ENCODE assay signal across 8 mouse cellular contexts in the genomic region with DNA sequence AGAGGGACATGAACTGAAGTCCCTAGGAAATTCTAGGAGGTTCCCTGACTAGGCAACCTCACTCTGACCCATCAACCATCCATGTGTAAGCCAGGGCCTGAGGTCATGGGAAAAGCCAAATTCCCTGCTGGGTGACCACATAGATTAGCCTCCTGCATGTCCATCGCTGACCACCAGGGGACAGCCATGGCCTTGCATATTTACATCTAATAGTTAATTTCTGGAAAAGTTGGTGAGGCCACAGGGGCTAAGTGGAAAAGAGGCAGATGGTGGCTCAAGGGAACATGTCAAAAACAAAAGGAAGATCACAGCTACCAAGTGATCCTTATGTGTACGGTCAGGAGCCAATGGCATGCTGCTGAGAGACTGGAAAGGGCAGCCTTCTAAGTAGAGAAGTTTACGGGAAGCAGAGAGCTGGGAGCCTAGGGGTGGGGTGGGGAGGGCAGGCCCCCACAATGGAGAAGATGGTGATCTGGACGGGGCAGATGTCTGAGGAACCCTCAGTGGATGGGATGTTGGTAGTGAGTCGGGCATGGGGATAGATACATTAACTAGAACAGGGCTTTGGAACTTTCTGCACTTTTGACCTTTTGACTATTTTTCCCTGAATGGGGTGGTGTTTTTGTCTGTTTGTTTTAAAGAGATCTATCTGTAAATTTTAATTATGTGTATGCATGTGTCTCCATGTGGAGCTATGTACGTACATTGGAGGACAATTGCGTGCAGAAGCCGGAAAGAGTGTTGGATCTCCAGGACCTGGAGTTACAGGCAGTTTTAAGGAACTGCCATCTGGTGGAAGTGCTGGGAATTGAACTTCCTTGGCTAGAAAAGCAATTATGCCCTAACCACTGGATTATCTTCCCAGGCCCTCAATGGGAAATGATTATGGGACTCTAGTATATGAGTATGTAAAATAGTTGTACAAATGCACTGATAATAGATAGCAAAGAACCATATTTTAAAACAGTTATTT. TPM values are rescaled to one million over a fixed set of nuclear protein-coding genes. Genes with fewer than 3 reads are reported as not detected.
DNase-seq lines count a peak whose midpoint lies in the region; ATAC-seq and TF ChIP-seq lines count a peak whose summit lies in the region.
"Had no signal": no experiment of that assay in that cellular context is flagged by ENCODE, and none has a peak within 500 bp of the region (broad histone marks: within the 10 kb centered on the region; RNA-seq: fewer than 3 reads in every experiment).

No protein-coding gene starts in this region.

- peak; percentile 38 for DNase-seq in ovary, postnatal 14 days (ENCODE audit: low spot score)
- DNase-seq in ovary, adult 18-20 months (ENCODE audit: low spot score): no peak
- peak; percentile 43 for DNase-seq in ZHBTc4 (ENCODE audit: low read depth, low spot score)
- peak; percentile 51 for DNase-seq in liver, postnatal 0 days

- ATAC-seq in common myeloid progenitor, adult 5-6 weeks (replicated peaks; ENCODE audit: low read depth, poor library complexity, severe bottlenecking): peak; percentile 68
- peak; percentile 53 for ATAC-seq in intestine, embryonic 15.5 days
- ATAC-seq in liver, postnatal 0 days: peak; percentile 58; the same call in 1 of the 2 replicates

- H3K27ac ChIP-seq in intestine, embryonic 15.5 days: no peak overlapping the region
- H3K27ac ChIP-seq in liver, postnatal 0 days (ENCODE audit: low read depth): no peak overlapping the region
- H3K27ac ChIP-seq in small intestine, adult 2 months (ENCODE audit: insufficient read depth, low read depth, low read length): no peak overlapping the region

- H3K36me3 ChIP-seq in intestine, embryonic 15.5 days: no peaks in the 10 kb centered on the region
- H3K36me3 ChIP-seq in liver, postnatal 0 days (replicated peaks; ENCODE audit: insufficient read depth, low read length): no peaks in the 10 kb centered on the region
- no peaks in the 10 kb centered on the region for H3K36me3 ChIP-seq in small intestine, adult 2 months (ENCODE audit: control insufficient read depth, insufficient read depth, low read length)

- no peak overlapping the region for H3K4me3 ChIP-seq in intestine, embryonic 15.5 days (replicated peaks)
- H3K4me3 ChIP-seq in liver, postnatal 0 days (ENCODE audit: low read depth, low read length): no peak overlapping the region
- no peak overlapping the region for H3K4me3 ChIP-seq in small intestine, adult 2 months (ENCODE audit: low read depth, low read length)

- H3K9ac ChIP-seq in intestine, embryonic 15.5 days: no peak overlapping the region
- H3K9ac ChIP-seq in liver, postnatal 0 days (replicated peaks): no peak overlapping the region

- TF ChIP-seq POLR2A in small intestine, adult 2 months (IDR thresholded peaks at IDR 0.05; ENCODE audit: low read depth, low read length): no peak

- no peaks in the 10 kb centered on the region for H3K27me3 ChIP-seq in intestine, embryonic 15.5 days (replicated peaks)
- no peaks in the 10 kb centered on the region for H3K27me3 ChIP-seq in liver, postnatal 0 days (ENCODE audit: insufficient read depth, low read length)
- H3K27me3 ChIP-seq in small intestine, adult 2 months (ENCODE audit: control insufficient read depth, insufficient read depth, low read length): no peaks in the 10 kb centered on the region

- TF ChIP-seq CTCF in liver, postnatal 0 days (IDR thresholded peaks at IDR 0.05; ENCODE audit: low read depth): peak; percentile 84
- TF ChIP-seq CTCF in small intestine, adult 2 months (IDR thresholded peaks at IDR 0.05; ENCODE audit: extremely low read depth, insufficient read length, insufficient replicate concordance, low read depth, low read length): peak; percentile 82; the same call in 1 of the 2 replicates

- peaks cover 3% of the 10 kb centered on the region; the same call in 1 of the 2 replicates for H3K4me1 ChIP-seq in intestine, embryonic 15.5 days (replicated peaks)
- H3K4me1 ChIP-seq in liver, postnatal 0 days (ENCODE audit: insufficient read depth): no peaks in the 10 kb centered on the region
- H3K4me1 ChIP-seq in small intestine, adult 2 months (ENCODE audit: control insufficient read depth, insufficient read depth, insufficient read length, low read length): peaks cover 3% of the 10 kb centered on the region; the same call in 1 of the 2 replicates

- TF ChIP-seq EP300 in liver, postnatal 0 days (IDR thresholded peaks at IDR 0.05; ENCODE audit: low read depth): no peak

- no peaks in the 10 kb centered on the region for H3K9me3 ChIP-seq in intestine, embryonic 15.5 days
- no peaks in the 10 kb centered on the region for H3K9me3 ChIP-seq in liver, postnatal 0 days (ENCODE audit: low read length)

- 39% methylated on average over 8 of the region's 8 CpGs for WGBS in intestine, embryonic 15.5 days
- 45% methylated on average over 8 of the region's 8 CpGs for WGBS in liver, postnatal 0 days (ENCODE audit: insufficient replicate concordance)
- WGBS in small intestine, adult 2 months: 35% methylated on average over 8 of the region's 8 CpGs

- H3K4me2 ChIP-seq in intestine, embryonic 15.5 days (replicated peaks): no peak overlapping the region
- no peak overlapping the region for H3K4me2 ChIP-seq in liver, postnatal 0 days (ENCODE audit: low read depth, low read length)

RNA-seq across cellular contexts. Expression of gene Prss21, which starts 6.3 kb away (rescaled TPM):
- not detected in 2 replicates for total RNA-seq in common myeloid progenitor, adult 5-6 weeks (2017)
- not detected in 2 replicates for polyA plus RNA-seq in intestine, embryonic 15.5 days (2015; fragmentation: Nextera tagmentation; extraction: Ambion mirVana)
- not detected in 2 replicates for polyA plus RNA-seq in liver, postnatal 0 days (2015; fragmentation: Nextera tagmentation; extraction: Ambion mirVana)
- not detected in 2 replicates for polyA plus RNA-seq in small intestine, adult 2 months (2012; rRNA removed)
- total RNA-seq: gastrocnemius, adult 8-10 months had no signal

RNA-seq across cellular contexts. Expression of gene Dcpp1, which starts 6.5 kb away (rescaled TPM):
- total RNA-seq in common myeloid progenitor, adult 5-6 weeks (2017): not detected in 2 replicates
- not detected in 2 replicates for polyA plus RNA-seq in intestine, embryonic 15.5 days (2015; fragmentation: Nextera tagmentation; extraction: Ambion mirVana)
- not detected in 2 replicates for polyA plus RNA-seq in liver, postnatal 0 days (2015; fragmentation: Nextera tagmentation; extraction: Ambion mirVana)
- polyA plus RNA-seq in small intestine, adult 2 months (2012; rRNA removed): not detected in 2 replicates
- total RNA-seq: gastrocnemius, adult 8-10 months had no signal

RNA-seq across cellular contexts. Expression of gene Dcpp2, which starts 6.5 kb away (rescaled TPM):
- not detected in 2 replicates for total RNA-seq in common myeloid progenitor, adult 5-6 weeks (2017)
- polyA plus RNA-seq in intestine, embryonic 15.5 days (2015; fragmentation: Nextera tagmentation; extraction: Ambion mirVana): not detected in 2 replicates
- not detected in 2 replicates for polyA plus RNA-seq in liver, postnatal 0 days (2015; fragmentation: Nextera tagmentation; extraction: Ambion mirVana)
- not detected in 2 replicates for polyA plus RNA-seq in small intestine, adult 2 months (2012; rRNA removed)
- total RNA-seq: gastrocnemius, adult 8-10 months had no signal

RNA-seq across cellular contexts. Expression of gene Prss41, which starts 30.2 kb away (rescaled TPM):
- total RNA-seq in common myeloid progenitor, adult 5-6 weeks (2017): not detected in 2 replicates
- 2.1 and 3.3 TPM in 2 replicates for polyA plus RNA-seq in intestine, embryonic 15.5 days (2015; fragmentation: Nextera tagmentation; extraction: Ambion mirVana)
- polyA plus RNA-seq in liver, postnatal 0 days (2015; fragmentation: Nextera tagmentation; extraction: Ambion mirVana): 0.06 and 0.25 TPM in 2 replicates
- polyA plus RNA-seq in small intestine, adult 2 months (2012; rRNA removed): 0.56 and 3.4 TPM in 2 replicates

RNA-seq across cellular contexts. Expression of gene Prss32, which starts 30.5 kb away (rescaled TPM):
- total RNA-seq in common myeloid progenitor, adult 5-6 weeks (2017): not detected in 2 replicates
- polyA plus RNA-seq in intestine, embryonic 15.5 days (2015; fragmentation: Nextera tagmentation; extraction: Ambion mirVana): 5.1 and 9.9 TPM in 2 replicates
- polyA plus RNA-seq in liver, postnatal 0 days (2015; fragmentation: Nextera tagmentation; extraction: Ambion mirVana): not detected in 2 replicates
- polyA plus RNA-seq in small intestine, adult 2 months (2012; rRNA removed): 166 and 292 TPM in 2 replicates
- total RNA-seq: gastrocnemius, adult 8-10 months had no signal
